In the genomic region with DNA sequence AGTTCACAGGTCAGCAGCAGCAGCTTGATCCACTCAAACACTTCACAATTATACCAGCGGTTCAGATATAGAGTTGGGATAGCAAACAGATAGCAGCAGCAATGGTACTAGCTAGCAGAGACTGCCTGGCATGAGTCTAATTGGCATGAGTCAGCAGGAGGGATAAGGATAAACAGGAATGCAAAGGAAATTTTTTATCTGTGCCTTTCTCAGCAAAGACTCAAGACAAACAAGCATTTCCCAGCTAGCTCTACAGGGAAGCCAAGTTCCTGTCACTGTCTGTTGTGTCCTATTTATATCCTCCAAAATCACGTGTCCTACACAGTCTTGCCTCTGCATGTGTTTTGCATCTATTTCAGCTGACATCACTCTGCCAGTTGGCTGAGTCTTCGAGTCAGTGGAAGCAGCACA, we compare ENCODE assay signal across 8 mouse cellular contexts.
DNase-seq lines count a peak whose midpoint lies in the region; ATAC-seq lines count a peak whose summit lies in the region.

No protein-coding gene starts in this region.

- peaks cover 0 to 9% of the 10 kb centered on the region in 2 experiments; a peak in 3 of 4 replicates for H3K4me1 ChIP-seq in heart, embryonic 14.5 days (ENCODE audit: control insufficient read depth in 2 of 2, insufficient read depth in 2 of 2, low read length in 2 of 2)
- no peaks in the 10 kb centered on the region for H3K4me1 ChIP-seq in stomach, embryonic 16.5 days (ENCODE audit: control insufficient read depth, insufficient read depth, low read length)

- H3K9ac ChIP-seq in heart, embryonic 14.5 days (ENCODE audit: low read length), result no peak overlapping the region
- no peak overlapping the region for H3K9ac ChIP-seq in stomach, embryonic 16.5 days (ENCODE audit: low read length)

- ATAC-seq in heart, embryonic 14.5 days (ENCODE audit: insufficient number of reproducible peaks, insufficient read depth, low FRiP score, low read depth), result peak; percentile 72
- ATAC-seq in stomach, embryonic 16.5 days (ENCODE audit: insufficient read depth, low FRiP score), result peak; percentile 75; the same call in 1 of the 2 replicates

- peak; percentile 20 for DNase-seq in layer of hippocampus, adult 11-12 months (ENCODE audit: low spot score)
- DNase-seq in layer of hippocampus, postnatal 25 days (ENCODE audit: extremely low spot score in 1 of 2, low spot score in 1 of 2), result no peak
- DNase-seq in brain, embryonic 18.5 days (ENCODE audit: low read depth, low spot score), result peak; percentile 50
- DNase-seq in layer of hippocampus, postnatal 14 days (ENCODE audit: low spot score in 2 of 2), result peak; percentile 6 to 48
- DNase-seq in adrenal gland, adult 8-10 months, result no peak
- no peak for DNase-seq in cerebellum, postnatal 4 days (ENCODE audit: low spot score in 2 of 2)

- H3K4me2 ChIP-seq in heart, embryonic 14.5 days (ENCODE audit: low read length), result peak overlapping the region; percentile 34; the same call in 1 of the 2 replicates
- no peak overlapping the region for H3K4me2 ChIP-seq in stomach, embryonic 16.5 days (ENCODE audit: low read depth, low read length)

- no peak overlapping the region for H3K4me3 ChIP-seq in heart, embryonic 14.5 days (ENCODE audit: control insufficient read depth in 1 of 2, insufficient read depth in 1 of 2, low read depth in 1 of 2, low read length in 2 of 2)
- H3K4me3 ChIP-seq in stomach, embryonic 16.5 days (replicated peaks; ENCODE audit: low read length), result no peak overlapping the region

- 13% methylated on average over 3 of the region's 3 CpGs for WGBS in heart, embryonic 14.5 days
- WGBS in stomach, embryonic 16.5 days, result 21% methylated on average over 3 of the region's 3 CpGs

- H3K36me3 ChIP-seq in heart, embryonic 14.5 days (ENCODE audit: control insufficient read depth, insufficient read depth, low read length), result no peaks in the 10 kb centered on the region
- H3K36me3 ChIP-seq in stomach, embryonic 16.5 days (ENCODE audit: control insufficient read depth, insufficient read depth, low read length), result no peaks in the 10 kb centered on the region

- no peaks in the 10 kb centered on the region for H3K27me3 ChIP-seq in heart, embryonic 14.5 days (ENCODE audit: control insufficient read depth, insufficient read depth, low read length)
- H3K27me3 ChIP-seq in stomach, embryonic 16.5 days (ENCODE audit: control insufficient read depth, insufficient read depth, low read length), result no peaks in the 10 kb centered on the region

- peak overlapping the region; percentile 39 to 50; a peak in 2 of 4 replicates for H3K27ac ChIP-seq in heart, embryonic 14.5 days (replicated peaks in 1 of 2; ENCODE audit: control insufficient read depth in 1 of 2, insufficient read depth in 1 of 2, low read depth in 2 of 2, low read length in 2 of 2)
- H3K27ac ChIP-seq in stomach, embryonic 16.5 days (ENCODE audit: low read length), result no peak overlapping the region; the same call in 1 of the 2 replicates

- 0 out of 2 replicates have a peak, but pooled peaks cover 10% of the 10 kb centered on the region for H3K9me3 ChIP-seq in heart, embryonic 14.5 days (ENCODE audit: control insufficient read depth, low read length)
- H3K9me3 ChIP-seq in stomach, embryonic 16.5 days (replicated peaks; ENCODE audit: control insufficient read depth, low read length), result no peaks in the 10 kb centered on the region

Comparison
In these comparisons a context has a peak if more than half of its experiments do, and no peak if none do; other contexts are left out.
1. DNase-seq: peak in layer of hippocampus, adult 11-12 months (single experiment), brain, embryonic 18.5 days (single experiment) and layer of hippocampus, postnatal 14 days (2 of 2); none in layer of hippocampus, postnatal 25 days (0 of 2), adrenal gland, adult 8-10 months (single experiment) and cerebellum, postnatal 4 days (0 of 2).